Mouse (Mus musculus): Measurements from ENCODE around the gene Cplx2.

Cplx2 gene

DNA sequence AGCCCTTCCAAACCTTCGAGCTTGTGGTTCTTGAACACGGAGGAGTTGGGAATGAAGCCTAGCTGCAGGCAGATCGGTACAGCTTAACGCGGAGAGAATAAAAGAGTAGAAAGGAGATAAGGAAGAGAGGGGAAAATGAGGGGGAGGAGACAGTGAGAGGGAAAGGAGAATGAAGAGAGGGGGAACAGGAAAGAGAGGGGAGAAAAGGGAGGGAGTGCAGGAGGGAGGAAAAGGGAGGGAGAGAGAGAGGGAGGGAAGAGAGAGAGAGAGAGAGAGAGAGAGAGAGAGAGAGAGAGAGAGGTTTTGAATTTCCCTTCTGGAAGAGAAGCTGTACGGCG, at the start of gene Cplx2:
Gene Cplx2 (plus strand): TSS at position 301 of the 338 bp plus-strand sequence.
- in situ Hi-C loops (cut with MboI): no loop called here

DNA sequence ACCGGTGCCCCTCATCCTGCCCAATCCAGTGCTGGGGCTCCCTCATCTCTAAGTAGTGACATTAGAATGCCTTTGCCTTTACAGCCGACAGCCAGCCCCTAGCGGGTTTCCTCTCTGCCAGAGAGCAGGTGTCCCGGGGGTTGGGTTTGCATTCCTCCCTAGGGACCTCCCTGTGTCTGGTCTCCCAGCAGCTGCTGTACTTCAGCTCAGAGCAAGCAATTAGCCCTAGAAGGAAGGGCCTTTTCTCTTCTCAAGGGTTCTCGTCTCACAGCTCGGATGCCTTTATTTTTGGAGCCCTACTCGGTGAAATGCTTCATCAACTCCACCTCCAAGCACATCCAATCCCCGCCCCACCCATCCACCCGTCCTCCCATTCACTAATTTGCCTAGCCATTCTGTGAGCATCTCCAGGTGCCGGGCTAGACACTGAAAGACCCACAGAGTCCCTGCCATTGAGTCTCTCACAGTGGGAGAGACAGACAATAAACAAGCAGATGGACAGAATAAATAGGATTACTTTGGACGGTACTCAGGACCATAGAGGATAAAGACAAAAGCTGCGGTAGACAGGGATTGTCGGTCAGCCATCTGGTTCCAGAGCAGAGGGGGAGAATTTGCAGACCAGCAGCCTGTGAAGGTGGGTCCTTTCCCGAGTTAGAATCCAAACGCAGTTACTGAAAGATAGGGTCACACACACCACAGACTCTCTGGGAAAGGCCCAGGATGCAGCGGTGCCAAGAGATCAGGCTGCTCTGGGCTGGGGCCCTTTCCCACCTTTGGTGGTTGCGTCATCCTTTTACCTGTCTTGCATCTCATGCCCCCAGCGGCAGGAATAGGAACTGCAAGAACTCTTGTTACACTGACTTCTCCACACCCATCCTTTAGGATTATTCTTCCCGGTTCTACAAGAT, 48.5 kb upstream of the Cplx2 start:
- in situ Hi-C loops (cut with MboI): no loop called here

DNA sequence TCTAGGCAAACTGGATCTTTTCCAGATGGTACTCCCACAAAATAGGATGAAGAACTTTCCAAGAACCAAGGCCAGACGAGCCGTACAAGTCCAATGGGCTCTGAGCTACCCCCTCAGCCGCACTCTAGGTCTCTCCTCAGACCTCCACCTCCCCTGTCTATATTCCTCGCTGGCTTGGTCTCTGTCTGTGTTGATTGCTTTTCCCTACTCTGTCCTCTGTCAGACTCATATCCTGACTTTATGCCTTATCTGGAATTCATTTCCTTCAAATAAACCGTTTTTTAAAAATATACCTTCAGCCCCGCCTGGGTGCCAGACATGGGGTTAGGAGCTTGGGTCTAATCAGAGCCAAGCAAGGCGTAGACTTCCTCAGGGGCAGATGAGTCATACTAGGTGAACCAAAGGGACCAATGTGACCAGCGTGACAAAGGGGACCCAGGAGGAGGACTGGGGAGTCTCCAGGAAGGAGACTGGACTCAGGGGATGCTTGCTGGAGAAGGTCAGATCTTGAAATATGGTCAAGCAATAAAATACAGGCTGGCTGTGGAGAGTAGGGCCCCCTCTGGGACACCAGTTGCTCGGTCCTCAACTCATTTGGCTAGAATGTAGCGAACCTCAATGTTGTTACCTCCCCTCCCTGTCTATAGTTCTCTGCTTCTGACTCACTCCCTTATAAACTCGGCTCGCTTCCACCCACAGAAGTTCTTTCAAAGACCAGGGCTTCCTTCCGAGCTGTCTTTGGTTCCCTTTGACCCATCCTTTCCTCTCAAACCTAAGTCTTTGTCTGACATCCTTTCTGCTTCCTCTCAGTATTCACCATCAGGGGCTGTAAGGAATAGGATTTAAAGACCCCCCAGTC, 47.6 kb upstream of the Cplx2 start:
- in situ Hi-C loops (cut with MboI): no loop called here

- in situ Hi-C loops (cut with MboI): no loop called here
These were observed 47.0 kb upstream of the Cplx2 start for GRCm38 (mm10) chr13:54324178-54324577.

- in situ Hi-C loops (cut with MboI): no loop called here
These were observed 45.3 kb upstream of the Cplx2 start for GRCm38 (mm10) chr13:54325814-54326213.

- in situ Hi-C loops (cut with MboI): no loop called here
These were observed 44.3 kb upstream of the Cplx2 start for GRCm38 (mm10) chr13:54326686-54327447.

DNA sequence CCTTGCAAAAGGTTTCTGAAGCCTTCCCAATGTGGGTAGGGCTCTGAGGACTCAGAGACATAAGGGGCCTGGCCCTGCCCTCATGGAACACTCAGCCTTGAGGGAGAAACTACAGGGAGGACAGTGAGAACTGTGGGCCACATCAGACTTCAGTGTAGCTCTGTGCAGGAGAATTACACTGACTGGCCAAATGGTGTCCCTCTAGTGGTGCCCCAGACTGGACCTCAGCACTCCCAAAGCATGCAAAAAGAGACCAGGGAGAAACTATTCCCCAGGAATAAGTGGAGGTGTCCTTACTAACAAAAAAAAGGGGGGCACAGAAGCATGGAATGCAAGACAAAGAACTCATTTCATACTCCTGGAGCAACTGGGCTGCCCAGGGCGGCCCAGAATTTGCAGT, 43.1 kb upstream of the Cplx2 start:
- in situ Hi-C loops (cut with MboI): no loop called here

DNA sequence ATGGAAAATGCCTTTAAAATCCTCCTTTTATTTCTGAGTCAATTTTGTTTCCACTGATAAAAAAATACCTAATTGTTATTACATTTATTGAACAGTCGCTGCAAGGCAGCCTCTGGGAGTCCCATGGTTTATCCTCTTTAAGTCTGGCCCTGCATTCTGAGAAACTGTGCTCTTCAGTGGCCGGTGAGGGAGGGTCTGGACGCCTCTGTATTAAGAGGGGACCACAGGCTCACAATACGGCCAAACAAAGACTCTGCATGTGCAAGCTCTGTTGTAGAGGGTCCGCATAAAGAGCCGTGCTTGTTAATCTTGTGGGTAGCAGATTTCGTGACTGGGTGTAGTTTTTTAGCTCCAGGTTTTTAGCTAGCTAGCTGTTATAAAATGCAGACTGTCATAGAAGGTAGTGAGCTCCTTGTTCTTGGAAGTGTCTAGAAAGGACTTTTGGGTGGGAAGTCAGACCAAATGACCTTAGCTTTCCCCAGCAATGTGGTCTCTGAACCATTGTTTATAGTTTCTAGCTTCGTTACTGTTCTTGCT, 42.1 kb upstream of the Cplx2 start:
- in situ Hi-C loops (cut with MboI): no loop called here

- in situ Hi-C loops (cut with MboI): no loop called here
These were observed 39.1 kb upstream of the Cplx2 start for GRCm38 (mm10) chr13:54331825-54332675.

GRCm38 (mm10) chr13:54332921-54333477, 38.1 kb upstream of the Cplx2 start:
- in situ Hi-C loops (cut with MboI): no loop called here

- in situ Hi-C loops (cut with MboI): no loop called here
These were observed 34.1 kb upstream of the Cplx2 start for GRCm38 (mm10) chr13:54337058-54337457.

DNA sequence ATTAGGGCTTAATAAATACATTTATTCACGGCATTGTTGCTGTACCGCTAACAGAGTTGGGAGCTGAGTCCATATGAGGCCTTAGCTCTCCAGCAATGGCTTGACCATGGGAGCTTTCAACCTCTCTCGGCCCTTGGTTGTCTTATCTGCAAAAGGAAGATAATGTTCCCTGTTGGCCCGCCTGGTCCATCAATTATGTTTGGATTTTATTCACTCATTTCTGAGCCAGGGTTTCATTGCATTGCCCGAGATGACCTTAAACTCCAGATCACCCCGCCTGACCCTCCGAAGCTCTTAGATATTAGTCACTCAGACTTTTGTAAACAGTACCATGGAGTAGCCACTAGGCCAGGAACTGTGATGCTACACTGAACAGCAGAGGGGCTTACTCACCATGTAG, 33.6 kb upstream of the Cplx2 start:
- in situ Hi-C loops (cut with MboI): no loop called here

DNA sequence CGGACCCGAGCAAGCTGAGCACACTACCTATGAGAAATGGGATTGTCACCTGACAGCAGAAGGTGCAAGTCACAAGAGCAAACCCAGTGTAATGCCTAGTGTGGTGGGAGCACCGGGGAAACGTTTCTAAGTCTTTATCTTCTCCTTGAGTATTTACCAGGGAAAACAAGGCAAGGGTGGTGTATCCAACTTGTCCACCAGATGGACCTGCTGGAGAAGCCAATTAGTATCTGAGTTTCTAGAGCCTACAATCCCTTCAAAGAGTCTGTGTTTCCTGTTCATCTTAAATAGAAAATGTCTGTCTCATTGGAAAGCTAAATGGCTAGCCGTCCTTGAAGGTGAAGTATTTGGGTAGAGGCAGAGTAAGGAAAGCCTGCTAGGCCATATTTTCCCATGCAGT, 32.3 kb upstream of the Cplx2 start:
- in situ Hi-C loops (cut with MboI): no loop called here

- in situ Hi-C loops (cut with MboI): no loop called here
These were observed 25.1 kb upstream of the Cplx2 start for GRCm38 (mm10) chr13:54345885-54346647.

- in situ Hi-C loops (cut with MboI): no loop called here
These were observed 23.1 kb upstream of the Cplx2 start for GRCm38 (mm10) chr13:54348011-54348410.

DNA sequence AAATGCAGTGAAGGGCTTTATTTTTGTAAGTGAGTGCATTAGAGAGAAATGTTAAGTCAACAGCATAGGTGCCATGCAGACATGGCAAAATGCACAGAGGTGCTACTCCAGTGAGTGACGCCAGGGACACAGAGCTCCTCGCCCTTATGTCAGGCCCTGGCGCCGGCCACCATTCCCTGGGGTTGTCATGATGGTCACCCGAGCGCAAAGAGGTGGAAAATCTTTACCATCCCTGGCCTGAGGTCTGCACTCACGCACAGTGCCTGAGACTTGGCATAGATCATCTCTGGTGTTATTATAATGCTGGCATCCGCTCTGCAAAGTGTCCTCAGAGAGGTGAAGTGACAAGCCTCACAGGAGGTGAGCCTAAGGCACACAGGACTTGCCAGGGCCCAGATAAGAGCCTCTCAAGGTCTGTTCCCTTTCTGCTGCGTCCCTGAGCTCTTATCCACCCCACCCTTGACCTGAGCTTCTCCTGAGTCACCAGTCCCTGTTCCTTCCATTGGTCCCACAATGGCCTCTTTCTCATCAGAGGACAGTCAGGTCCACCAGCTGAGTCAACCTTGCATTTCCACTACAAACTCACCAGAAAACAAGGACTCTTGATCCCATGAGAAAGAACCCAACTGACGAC, 21.9 kb upstream of the Cplx2 start:
- in situ Hi-C loops (cut with MboI): no loop called here

DNA sequence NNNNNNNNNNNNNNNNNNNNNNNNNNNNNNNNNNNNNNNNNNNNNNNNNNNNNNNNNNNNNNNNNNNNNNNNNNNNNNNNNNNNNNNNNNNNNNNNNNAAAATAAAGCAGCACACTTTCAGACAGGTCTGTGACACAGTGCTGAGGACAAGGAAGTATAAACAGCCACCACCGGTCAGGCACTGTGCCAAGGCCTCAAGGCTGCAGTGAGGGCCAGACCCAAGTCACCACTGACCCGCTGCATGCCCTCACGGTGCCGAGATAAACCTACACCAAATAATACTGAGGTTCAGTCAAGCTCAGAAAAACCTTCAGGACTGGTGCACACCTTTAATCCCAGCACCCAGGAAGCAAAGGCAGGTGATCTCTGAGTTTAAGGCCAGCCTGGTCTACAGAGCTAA, 13.7 kb upstream of the Cplx2 start:
- in situ Hi-C loops (cut with MboI): no loop called here

GRCm38 (mm10) chr13:54359181-54359580, 12.0 kb upstream of the Cplx2 start:
- in situ Hi-C loops (cut with MboI): no loop called here

DNA sequence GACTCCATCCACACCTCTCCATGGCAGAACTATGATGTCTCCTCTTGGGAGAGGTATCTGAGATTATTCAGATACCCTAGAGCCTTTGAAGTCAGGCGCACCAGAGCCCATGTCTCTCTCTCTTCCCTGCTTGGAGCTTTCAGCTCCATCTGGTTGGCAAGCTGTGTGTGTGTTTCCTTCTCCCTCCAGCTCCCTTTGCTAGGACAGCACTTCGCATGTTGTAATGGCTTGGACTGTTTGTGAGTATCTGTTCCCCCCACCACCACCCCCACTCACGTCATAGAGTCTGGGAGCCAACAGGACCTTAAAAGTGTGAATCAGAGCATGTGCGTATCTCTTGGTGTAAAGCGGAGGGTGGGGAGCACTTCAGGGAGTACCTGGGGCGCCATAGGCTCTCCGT, 6.5 kb upstream of the Cplx2 start:
- in situ Hi-C loops (cut with MboI): no loop called here

Data from mature B cell (primary cell).